Mouse (Mus musculus) left cerebral cortex, postnatal 25 days (tissue): Measurements from ENCODE around the gene Olfr1317. TPM values are rescaled to one million over a fixed set of nuclear protein-coding genes. Genes with fewer than 3 reads are reported as not detected.

Experiments
- DNase-seq, 2 experiments: peaks; one replicate each; pipeline ENCODE4 v3.0.0; 2022; ENCODE audit warnings: low spot score in 2 of 2, mixed read lengths in 1 of 2
- intact Hi-C: fragments of 180-260 bp; cut with DNase I; formaldehyde crosslinking; loops from one replicate; pipeline ENCODE4 v1.15.1; 2025
- total RNA-seq, 2 experiments: library from RNA; stranded (reverse); gene quantifications; 2 replicates each; pipeline ENCODE4 v1.2.3; 2021

The Olfr1317 gene
- total RNA-seq, result not detected

- intact Hi-C loops, result no loop called here
- DNase-seq, result no peak
These were observed at the start of gene Olfr1317 for GRCm38 (mm10) chr2:112140029-112140428. TSS of gene Olfr1317 (plus strand) at chr2:112140329.

GRCm38 (mm10) chr2:112096681-112097080, 43.4 kb upstream of the Olfr1317 start, which contains the start of gene Olfr1314:
TSS of gene Olfr1314 (minus strand) at chr2:112096781.
- no peak for DNase-seq
- intact Hi-C loops, result no loop called here

GRCm38 (mm10) chr2:112115340-112115739, 24.8 kb upstream of the Olfr1317 start, which contains the start of gene Olfr1315-ps1:
TSS of gene Olfr1315-ps1 (minus strand) at chr2:112115440.
- intact Hi-C loops, result no loop called here
- DNase-seq, result no peak

GRCm38 (mm10) chr2:112134877-112135276, 5.3 kb upstream of the Olfr1317 start, which contains the start of gene Olfr1316:
TSS of gene Olfr1316 (minus strand) at chr2:112134977.
- DNase-seq, result no peak
- intact Hi-C loops, result no loop called here

- intact Hi-C loops, result no loop called here
- no peak for DNase-seq
These were observed 13.8 kb downstream of the Olfr1317 start, which contains the start of gene Olfr1318 for GRCm38 (mm10) chr2:112153898-112154297. TSS of gene Olfr1318 (plus strand) at chr2:112154198.

Other genes starting within 250 kb of the Olfr1317 start
- not detected for gene Olfr1306, start 224.1 kb upstream of the Olfr1317 start, total RNA-seq
- gene Olfr1307, start 190.9 kb upstream of the Olfr1317 start, total RNA-seq, result under 1 TPM; 0.02 to 0.05 TPM
- not detected for gene Olfr1308, start 175.4 kb upstream of the Olfr1317 start, total RNA-seq
- gene Olfr1309, start 150.0 kb upstream of the Olfr1317 start, total RNA-seq, result not detected
- not detected for gene Olfr1310, start 127.6 kb upstream of the Olfr1317 start, total RNA-seq
- not detected for gene Olfr1311, start 115.9 kb upstream of the Olfr1317 start, total RNA-seq
- gene Olfr1312, start 90.1 kb upstream of the Olfr1317 start, total RNA-seq, result not detected
- not detected for gene Olfr1313, start 62.5 kb upstream of the Olfr1317 start, total RNA-seq
- not detected for gene Olfr1314, start 43.5 kb upstream of the Olfr1317 start, total RNA-seq
- gene Olfr1315-ps1, start 24.9 kb upstream of the Olfr1317 start, total RNA-seq, result not detected
- not detected for gene Olfr1316, start 5.4 kb upstream of the Olfr1317 start, total RNA-seq
- not detected for gene Olfr1318, start 13.9 kb downstream of the Olfr1317 start, total RNA-seq
- gene Lpcat4, start 99.1 kb downstream of the Olfr1317 start, total RNA-seq, result 100 to 1,000 TPM; 135 to 158 TPM
- gene Nutm1, start 119.0 kb downstream of the Olfr1317 start, total RNA-seq, result under 1 TPM in 1 of 2 experiments, not detected in 1; 0.09 TPM
- 10 to 100 TPM; 50.4 to 55.0 TPM for gene Nop10, start 121.6 kb downstream of the Olfr1317 start, total RNA-seq
- 100 to 1,000 TPM; 119 to 130 TPM for gene Slc12a6, start 125.5 kb downstream of the Olfr1317 start, total RNA-seq
- 1 to 10 TPM; 4.1 to 4.4 TPM for gene Gm21985, start 126.0 kb downstream of the Olfr1317 start, total RNA-seq
- gene Emc4, start 227.7 kb downstream of the Olfr1317 start, total RNA-seq, result 100 to 1,000 TPM; 157 to 167 TPM
- gene Katnbl1, start 238.9 kb downstream of the Olfr1317 start, total RNA-seq, result 10 to 100 TPM; 13.2 to 13.8 TPM